Mouse (Mus musculus) liver, postnatal 0 days (tissue): ENCODE measurements around the gene Tsr2. TPM values are rescaled to one million over a fixed set of nuclear protein-coding genes. Genes with fewer than 3 reads are reported as not detected.
A peak's percentile ranks its signal among the peaks of the same experiment; 100 is the strongest.

ENCODE experiments used
- ATAC-seq: fragments of 200-750 bp; cut with Nextera tagmentation; 2 replicates; pipeline ENCODE4 v1.8.0; 2017; ENCODE audit warnings: mild to moderate bottlenecking, moderate library complexity
- DNase-seq: peaks from one replicate; pipeline ENCODE4 v3.0.0-alpha.2; 2016
- H3K27ac ChIP-seq: fragments of 300-500 bp; sonication (generic); 2 replicates; pipeline ENCODE4 v1.5.1; 2014; ENCODE audit warnings: antibody characterized with exemption, moderate library complexity, mild to moderate bottlenecking, low read depth
- H3K27me3 ChIP-seq: fragments of 300-500 bp; sonication (generic); 2 replicates; pipeline ENCODE4 v1.6.1; 2014; ENCODE audit warnings: low read length, control low read depth, mixed read lengths; ENCODE audit not compliant: insufficient read depth
- H3K36me3 ChIP-seq: fragments of 300-500 bp; sonication (generic); replicated peaks from 2 replicates; pipeline ENCODE4 v1.6.1; 2014; ENCODE audit warnings: mild to moderate bottlenecking, control low read depth, low read length, moderate library complexity, mixed read lengths; ENCODE audit not compliant: insufficient read depth
- H3K4me1 ChIP-seq: fragments of 300-500 bp; sonication (generic); 2 replicates; pipeline ENCODE4 v1.6.1; 2014; ENCODE audit warnings: antibody characterized with exemption, mild to moderate bottlenecking, control low read depth; ENCODE audit not compliant: insufficient read depth
- H3K4me2 ChIP-seq: fragments of 300-500 bp; sonication (generic); 2 replicates; pipeline ENCODE4 v1.6.1; 2014; ENCODE audit warnings: low read depth, mild to moderate bottlenecking, low read length, moderate library complexity, mixed read lengths
- H3K4me3 ChIP-seq: fragments of 300-500 bp; sonication (generic); 2 replicates; pipeline ENCODE4 v1.5.1; 2014; ENCODE audit warnings: low read depth, low read length
- H3K9ac ChIP-seq: fragments of 300-500 bp; sonication (generic); replicated peaks from 2 replicates; pipeline ENCODE4 v1.6.1; 2014; ENCODE audit warnings: mild to moderate bottlenecking, moderate library complexity
- H3K9me3 ChIP-seq: fragments of 300-500 bp; sonication (generic); 2 replicates; pipeline ENCODE4 v1.6.1; 2016; ENCODE audit warnings: mild to moderate bottlenecking, control low read depth, low read length, mixed read lengths
- CTCF ChIP-seq: sonication (generic); IDR thresholded peaks from 2 replicates; pipeline ENCODE4 v1.5.1; 2016; ENCODE audit warnings: antibody characterized with exemption, low read depth
- EP300 ChIP-seq: IDR thresholded peaks from 2 replicates; pipeline ENCODE4 v1.6.1; 2016; ENCODE audit warnings: antibody characterized with exemption, low read depth, mild to moderate bottlenecking
- WGBS: fragments of 180-500 bp; shearing (Covaris S2); extraction: QIAGEN DNeasy Blood & Tissue Kit; methylation state at CpG from one replicate; pipeline ENCODE4 v1.1.7; 2014; ENCODE audit not compliant: insufficient replicate concordance; 5-methylcytosine and 5-hydroxymethylcytosine counted together
- polyA plus RNA-seq: library from polyadenylated mRNA; unstranded; fragments of >200 nt; fragmentation: Nextera tagmentation; extraction: Ambion mirVana; gene quantifications from 2 replicates; pipeline ENCODE4 v1.2.1, GENCODE M21; 2015

The Tsr2 gene
- polyA plus RNA-seq, 1 experiment from 2014 or later = 9.9 TPM

- ATAC-seq = no peak
- H3K4me3 ChIP-seq = no peak overlapping the region
Measured at GRCm38 (mm10) chrX:151049661-151050215, 46.6 kb downstream of the Tsr2 start.

GRCm38 (mm10) chrX:151047431-151048058, 48.8 kb downstream of the Tsr2 start:
- H3K4me1 ChIP-seq = no peaks in the 10 kb centered on the region
- no peaks in the 10 kb centered on the region for H3K9me3 ChIP-seq
- WGBS = 28% methylated on average over 17 of the region's 56 CpGs
- peak; percentile 18 for DNase-seq
- peak overlapping the region; percentile 60 for H3K4me3 ChIP-seq
- no peak for TF ChIP-seq CTCF
- no peak for TF ChIP-seq EP300
- peak overlapping the region; percentile 72 for H3K4me2 ChIP-seq
- peak overlapping the region; percentile 39; the same call in 1 of the 2 replicates for H3K27ac ChIP-seq
- H3K9ac ChIP-seq = peak overlapping the region; percentile 61
- peak; percentile 49; the same call in 1 of the 2 replicates for ATAC-seq
- peaks cover 3% of the 10 kb centered on the region; the same call in 1 of the 2 replicates for H3K27me3 ChIP-seq
- H3K36me3 ChIP-seq = no peaks in the 10 kb centered on the region

More at GRCm38 (mm10) chrX:151049661-151050215, 46.6 kb downstream of the Tsr2 start:
- Histone ChIP-seq H3K27me3 (0 out of 2 replicates have a peak, but pooled peaks cover 3% of the 10 kb centered on the region), H3K36me3 (no peaks in the 10 kb centered on the region), H3K4me2 (no peak overlapping the region), H3K9me3 (no peaks in the 10 kb centered on the region), H3K9ac (no peak overlapping the region), H3K4me1 (no peaks in the 10 kb centered on the region), H3K27ac (no peak overlapping the region)
- DNase-seq = no peak
- TF ChIP-seq EP300 (no peak), CTCF (no peak)
- WGBS = 50% methylated on average over 8 of the region's 8 CpGs

GRCm38 (mm10) chrX:151046777-151047430, 49.4 kb downstream of the Tsr2 start:
- H3K27ac ChIP-seq = peak overlapping the region; percentile 39; the same call in 1 of the 2 replicates
- TF ChIP-seq CTCF = no peak
- TF ChIP-seq EP300 = no peak
- ATAC-seq (peak; percentile 79), DNase-seq (peak; percentile 78)
- H3K9ac ChIP-seq = peak overlapping the region; percentile 61
- peak overlapping the region; percentile 72 for H3K4me2 ChIP-seq
- 22% methylated on average over 19 of the region's 62 CpGs for WGBS
- peaks cover 3% of the 10 kb centered on the region; the same call in 1 of the 2 replicates for H3K27me3 ChIP-seq
- no peaks in the 10 kb centered on the region for H3K9me3 ChIP-seq
- no peaks in the 10 kb centered on the region for H3K36me3 ChIP-seq
- peak overlapping the region; percentile 60 for H3K4me3 ChIP-seq
- no peaks in the 10 kb centered on the region for H3K4me1 ChIP-seq

GRCm38 (mm10) chrX:151046321-151046720, 50.0 kb downstream of the Tsr2 start:
- no peak overlapping the region for H3K4me3 ChIP-seq
- DNase-seq (no peak), ATAC-seq (no peak)
- WGBS = 56% methylated on average over 11 of the region's 11 CpGs
- no peak overlapping the region for H3K27ac ChIP-seq
- no peaks in the 10 kb centered on the region for H3K9me3 ChIP-seq
- no peak overlapping the region for H3K9ac ChIP-seq
- TF ChIP-seq EP300 = no peak
- TF ChIP-seq CTCF = no peak
- H3K4me1 ChIP-seq = no peaks in the 10 kb centered on the region
- peaks cover 3% of the 10 kb centered on the region; the same call in 1 of the 2 replicates for H3K27me3 ChIP-seq
- no peak overlapping the region for H3K4me2 ChIP-seq
- no peaks in the 10 kb centered on the region for H3K36me3 ChIP-seq

- no peaks in the 10 kb centered on the region for H3K4me1 ChIP-seq
- H3K36me3 ChIP-seq = no peaks in the 10 kb centered on the region
- peaks cover 3% of the 10 kb centered on the region; the same call in 1 of the 2 replicates for H3K27me3 ChIP-seq
- no peak for ATAC-seq
- 88% methylated on average over 8 of the region's 8 CpGs for WGBS
- no peak for DNase-seq
- H3K9me3 ChIP-seq = no peaks in the 10 kb centered on the region
- H3K4me2 ChIP-seq = peak within 1 kb of the TSS; percentile 72
- TF ChIP-seq CTCF (no peak), EP300 (no peak)
- peak within 1 kb of the TSS; percentile 60 for H3K4me3 ChIP-seq
- H3K27ac ChIP-seq = peak within 1 kb of the TSS; percentile 39; the same call in 1 of the 2 replicates
- H3K9ac ChIP-seq = peak within 1 kb of the TSS; percentile 61; the same call in 1 of the 2 replicates
Measured at GRCm38 (mm10) chrX:151045850-151046249, 50.5 kb downstream of the Tsr2 start, which contains the start of gene Fgd1. Gene Fgd1 (plus strand): TSS chrX:151046150.

GRCm38 (mm10) chrX:151041223-151041622, 55.1 kb downstream of the Tsr2 start:
- Histone ChIP-seq H3K9ac (no peak overlapping the region), H3K4me2 (no peak overlapping the region), H3K4me3 (no peak overlapping the region), H3K4me1 (no peaks in the 10 kb centered on the region), H3K9me3 (no peaks in the 10 kb centered on the region), H3K27ac (no peak overlapping the region), H3K36me3 (no peaks in the 10 kb centered on the region), H3K27me3 (no peaks in the 10 kb centered on the region; the same call in 1 of the 2 replicates)
- TF ChIP-seq CTCF (no peak), EP300 (no peak)
- DNase-seq (no peak), ATAC-seq (no peak)
- WGBS = 65% methylated on average over 5 of the region's 5 CpGs

Other genes starting within 250 kb of the Tsr2 start
- gene Gnl3l, start 79.2 kb downstream of the Tsr2 start, polyA plus RNA-seq = 5.4 and 7.0 TPM in 2 replicates
- 0.86 and 1.1 TPM in 2 replicates for gene Fgd1, start 50.4 kb downstream of the Tsr2 start, polyA plus RNA-seq
- gene Wnk3, start 101.5 kb upstream of the Tsr2 start, polyA plus RNA-seq = not detected in 2 replicates
- 0.46 and 0.58 TPM in 2 replicates for gene Fam120c, start 247.6 kb upstream of the Tsr2 start, polyA plus RNA-seq